Mouse (Mus musculus) stomach, postnatal 0 days (tissue): ENCODE measurements around the gene Hnmt.

ENCODE experiments used
- CTCF ChIP-seq: IDR thresholded peaks from 2 replicates; pipeline ENCODE4 v1.5.1; 2016; ENCODE audit warnings: antibody characterized with exemption, low read depth, mild to moderate bottlenecking, moderate library complexity
- EP300 ChIP-seq: optimal IDR thresholded peaks from 2 replicates; pipeline ENCODE3; 2016; ENCODE audit warnings: antibody characterized with exemption

- TF ChIP-seq CTCF (no peak), EP300 (no peak)
These were observed 34.2 kb downstream of the Hnmt start for GRCm38 (mm10) chr2:24014957-24015356.
